Mouse (Mus musculus) layer of hippocampus, postnatal 36 days (tissue): ENCODE measurements at regions not wholly inside any gene's neighbourhood (a gene's known extent, or its start where the extent isn't known, plus 50 kb on each side); places are given as distances from the start of the nearest gene placed in this dataset.
A peak's percentile ranks its signal among the peaks of the same experiment; 100 is the strongest.
"Not testable (repeated sequence)": the region's sequence is repeated elsewhere in the genome, so short reads cannot be mapped to it uniquely, and the experiment has no call there.

Source experiments
- DNase-seq, 2 experiments: peaks; one replicate each; pipeline ENCODE4 v3.0.0; 2022

DNA sequence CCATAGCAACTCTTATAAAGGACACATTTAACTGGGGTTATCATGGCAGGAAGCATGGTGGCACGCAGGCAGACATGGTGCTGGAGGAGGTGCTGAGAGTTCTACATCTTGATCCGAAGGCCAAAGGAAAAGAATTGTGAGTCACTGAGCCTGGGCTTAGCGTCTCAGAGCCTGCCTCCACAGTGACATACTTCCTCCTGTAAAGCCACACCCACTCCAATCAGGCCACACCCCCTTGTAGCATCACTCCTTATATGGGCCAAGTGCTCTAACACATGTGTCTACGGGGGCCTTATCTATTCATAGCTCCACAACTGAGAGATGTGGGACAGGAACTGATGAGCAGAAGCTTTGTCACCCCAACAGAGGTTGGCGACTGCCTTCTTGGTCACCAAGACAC lies 191.1 kb upstream of the Serp2 start:
- no peak for DNase-seq

DNA sequence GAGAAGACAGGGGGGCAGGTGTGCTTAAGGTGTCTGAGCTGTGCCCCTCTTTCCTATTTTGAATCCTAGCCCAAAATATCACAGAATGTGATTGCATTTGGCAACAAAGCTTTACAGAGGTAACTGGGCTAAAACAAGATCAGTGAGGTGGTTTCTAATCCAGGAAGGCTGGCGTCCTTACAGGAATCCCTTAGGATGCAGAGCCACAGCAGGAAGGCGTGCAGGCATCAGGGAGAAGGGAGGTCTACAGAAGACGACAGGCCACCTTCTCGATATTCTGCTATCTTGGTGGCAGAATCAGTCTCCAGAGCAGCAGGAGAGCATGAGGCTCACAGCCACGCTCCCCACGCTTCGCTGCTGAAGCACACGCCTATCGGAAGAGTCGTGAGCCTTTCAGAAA lies 189.6 kb upstream of the Serp2 start:
- DNase-seq: no peak

DNA sequence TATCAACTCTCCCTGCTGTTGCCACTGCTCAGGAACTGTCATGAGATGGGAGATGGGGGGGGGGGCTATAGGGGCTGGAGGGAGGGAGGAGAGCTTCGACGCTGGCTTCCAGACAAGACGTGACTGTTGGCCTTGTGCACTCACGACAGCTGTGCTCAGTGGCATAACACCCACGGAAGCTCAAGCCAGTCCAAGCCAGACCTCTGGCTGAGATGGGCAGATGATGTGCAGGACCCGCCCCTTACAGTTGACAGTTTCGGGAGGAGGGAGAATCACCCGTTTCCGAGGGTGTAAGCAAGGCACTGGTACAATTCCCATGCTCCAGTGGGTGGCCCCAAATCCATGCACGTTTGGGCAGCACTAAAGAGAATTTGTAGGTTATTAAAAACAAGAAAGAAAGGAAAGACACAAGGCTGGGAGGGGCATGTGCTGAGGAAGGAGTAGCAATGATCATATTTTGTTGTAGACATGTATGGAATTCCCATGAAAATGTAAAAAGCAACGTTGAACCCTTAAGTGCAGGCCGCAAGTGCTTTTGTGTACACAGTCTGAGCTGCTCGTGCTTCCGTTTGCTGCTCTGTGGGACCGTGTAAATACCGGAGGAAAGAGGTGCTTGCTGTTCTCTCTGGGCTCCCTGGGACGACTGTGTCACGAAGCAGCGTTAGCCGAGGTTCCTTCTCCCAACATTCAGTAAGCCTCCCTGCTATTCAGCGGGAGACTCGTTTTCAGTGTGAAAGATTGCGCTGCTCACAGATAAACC lies 188.2 kb upstream of the Serp2 start:
- no peak for DNase-seq

DNA sequence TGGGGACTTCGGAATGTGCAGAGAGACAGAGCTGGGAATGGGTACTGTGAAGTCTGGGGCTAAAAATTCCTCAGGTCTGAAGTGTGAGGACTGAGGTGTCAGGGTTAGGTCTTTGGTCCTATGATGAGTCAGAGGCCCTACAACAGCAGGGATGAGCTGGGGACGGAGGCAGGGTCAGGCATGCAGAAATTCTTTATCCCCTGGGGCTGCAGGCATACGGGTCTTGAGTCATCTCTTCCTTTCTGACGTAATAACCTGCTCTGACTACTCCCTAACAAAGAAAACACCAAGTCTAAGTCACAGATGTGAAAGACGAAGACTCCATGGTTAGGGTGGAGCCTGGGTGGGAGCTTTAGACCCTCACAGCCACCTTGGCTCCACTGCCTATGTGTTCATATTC lies 185.6 kb upstream of the Serp2 start:
- DNase-seq: no peak

DNA sequence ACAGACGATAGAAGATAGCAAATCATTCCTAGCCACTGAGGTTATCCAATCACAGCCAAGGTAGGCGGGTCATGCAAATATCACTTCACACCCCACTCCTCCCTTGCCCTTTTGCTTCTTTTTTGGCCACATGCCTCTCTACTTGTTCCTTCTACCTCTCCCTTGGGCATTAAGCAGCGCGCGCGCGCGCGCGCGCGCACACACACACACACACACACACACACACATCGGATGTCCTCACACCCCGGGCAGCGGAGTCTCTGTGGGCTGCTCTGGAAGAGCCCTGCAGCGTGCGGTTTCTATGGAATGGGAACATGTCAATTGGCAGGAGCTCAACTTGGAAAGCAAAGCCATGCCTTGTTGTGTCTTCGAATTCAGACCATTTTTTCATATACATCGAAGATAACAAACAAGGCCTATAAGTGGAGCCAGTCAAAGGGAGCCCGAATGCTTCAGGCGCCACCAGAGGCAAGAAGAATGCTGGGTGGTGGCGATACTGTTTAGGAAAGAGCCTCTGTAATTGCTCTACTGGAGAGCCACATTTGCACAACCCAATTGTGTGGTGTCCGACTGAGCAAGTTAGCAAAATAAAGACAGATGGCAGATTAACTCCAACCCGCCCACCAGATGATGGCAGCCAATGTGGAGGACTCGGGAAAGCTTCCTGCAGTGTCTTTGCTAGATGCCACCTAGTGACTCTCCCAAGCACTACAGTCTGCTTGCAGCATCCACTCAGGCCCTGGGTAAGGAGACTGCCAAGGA lies 183.3 kb upstream of the Serp2 start:
- DNase-seq: peak; percentile 81 to 85

DNA sequence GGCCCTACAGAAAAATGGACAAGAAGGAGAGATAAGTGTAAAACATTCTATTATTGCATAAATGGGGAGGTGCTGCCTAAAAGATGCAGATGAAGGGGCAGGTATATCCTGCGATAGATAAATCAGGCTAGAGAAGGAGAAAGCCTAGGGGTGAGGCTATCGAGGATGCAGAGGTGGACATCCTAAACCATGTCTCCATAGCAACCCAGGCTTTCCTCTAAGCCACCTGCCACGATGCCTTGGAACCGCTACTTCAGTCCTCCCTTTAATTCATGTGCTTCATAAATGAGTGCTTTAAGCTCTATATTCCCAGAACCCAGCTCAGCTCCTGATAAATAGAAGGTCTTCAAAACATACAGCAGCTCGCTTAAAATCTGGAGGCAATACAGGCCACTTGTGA lies 179.3 kb upstream of the Serp2 start:
- no peak for DNase-seq

DNA sequence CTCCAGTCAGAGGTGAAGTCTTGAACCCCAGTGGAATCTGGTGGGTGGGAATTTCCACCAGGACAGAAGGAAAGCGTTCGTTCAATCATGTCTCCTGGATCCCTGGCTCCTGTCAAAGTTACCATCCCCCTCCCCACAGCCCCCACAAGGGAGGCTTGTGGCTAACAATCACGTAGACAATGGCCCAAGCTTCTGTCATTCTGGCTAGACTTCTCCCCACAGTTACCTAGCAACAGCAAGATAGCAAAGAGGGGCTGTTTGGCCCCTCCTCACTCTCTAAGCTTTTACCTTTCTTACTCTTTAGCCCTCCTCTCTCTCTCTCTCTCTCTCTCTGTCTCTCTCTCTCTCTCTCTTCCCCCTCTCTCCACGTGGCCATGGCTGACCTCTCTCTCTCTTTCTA lies 178.4 kb upstream of the Serp2 start:
- no peak for DNase-seq

DNA sequence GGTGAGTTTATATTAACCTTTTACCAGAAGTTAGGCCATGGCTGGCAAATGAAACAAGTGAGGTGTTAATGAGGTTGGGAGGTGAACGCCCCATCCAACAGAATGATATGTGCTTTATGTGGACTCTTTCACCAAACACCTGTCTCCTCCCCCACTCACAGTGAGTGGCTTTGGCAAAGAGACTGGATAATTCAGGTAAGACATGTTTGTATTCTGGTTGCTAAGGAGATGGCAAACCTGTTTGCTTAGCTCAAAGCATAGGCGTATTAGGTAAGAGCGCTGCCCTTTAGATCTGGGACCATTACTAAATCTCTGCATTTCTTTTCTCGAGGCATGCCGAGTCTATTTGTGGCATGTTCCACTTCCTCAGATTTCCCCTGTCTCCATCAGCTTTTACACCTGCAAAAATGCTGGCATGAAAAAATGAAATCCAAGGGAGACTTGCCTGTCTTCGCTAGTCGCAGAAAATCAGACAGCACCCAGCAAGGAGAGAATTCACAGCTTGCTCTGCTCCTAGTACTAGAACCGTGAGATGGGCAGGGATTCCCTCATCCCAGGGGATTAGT lies 176.7 kb upstream of the Serp2 start:
- no peak for DNase-seq

DNA sequence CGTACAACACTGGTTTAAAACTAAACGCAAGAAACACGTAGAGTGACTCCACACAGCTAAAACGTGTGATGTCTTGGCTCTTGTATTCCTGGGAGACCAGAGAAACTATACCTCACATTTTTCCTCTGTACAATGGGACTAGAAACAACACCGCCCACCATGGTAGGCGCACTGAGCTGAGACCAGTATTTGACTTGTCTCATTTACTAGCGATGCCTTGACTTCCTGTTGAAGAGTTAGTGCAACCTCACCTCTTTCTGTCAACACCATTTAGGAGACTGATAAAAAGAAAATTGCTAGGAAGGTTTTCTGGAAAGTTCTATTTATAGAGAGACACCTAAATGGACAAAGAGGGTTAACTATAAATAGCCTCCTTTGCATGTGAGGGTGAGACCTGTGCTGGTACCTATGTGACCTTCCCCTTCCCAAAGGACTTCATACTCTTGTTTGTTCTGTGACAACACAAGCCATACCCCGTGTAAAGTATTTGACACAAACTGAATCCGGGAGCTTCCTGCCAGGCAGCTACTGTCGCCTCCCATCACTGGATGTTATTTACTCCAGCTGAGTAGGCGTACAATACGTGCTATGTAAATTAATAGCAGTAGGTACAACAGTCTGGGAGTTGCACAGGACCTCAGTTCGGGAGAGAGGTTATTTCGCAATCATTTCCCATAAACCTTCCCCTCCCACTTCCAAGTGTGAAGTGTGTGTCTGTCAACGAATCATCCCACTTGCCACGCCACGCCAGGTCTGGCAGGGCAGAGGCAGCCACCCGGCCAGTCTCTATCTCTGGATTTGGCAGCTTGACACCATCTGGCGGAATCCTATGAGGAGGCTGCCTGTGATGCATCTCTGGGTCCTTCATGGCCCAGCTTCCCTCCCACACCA lies 174.7 kb upstream of the Serp2 start:
- DNase-seq: peak in 1 of 2 experiments; percentile 24

DNA sequence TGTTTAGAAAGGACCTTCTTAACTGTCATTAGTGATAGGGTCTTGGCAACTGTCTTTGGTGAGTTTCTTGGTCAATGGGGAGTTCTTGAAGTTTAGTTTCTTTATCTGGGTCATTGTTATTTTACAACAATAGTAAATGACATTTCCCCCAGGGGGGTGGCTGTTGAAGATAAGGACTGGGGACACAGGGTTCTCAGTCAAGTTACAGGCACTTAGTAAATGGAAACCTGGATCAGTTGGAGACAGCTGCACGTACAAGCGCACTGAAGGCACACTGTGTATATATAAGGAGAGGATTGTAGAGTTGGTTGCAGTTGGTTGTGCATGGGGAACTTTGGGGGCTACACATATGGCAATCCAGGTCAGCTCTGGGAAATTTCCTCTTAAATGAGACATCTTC lies 169.2 kb upstream of the Serp2 start:
- DNase-seq: no peak

DNA sequence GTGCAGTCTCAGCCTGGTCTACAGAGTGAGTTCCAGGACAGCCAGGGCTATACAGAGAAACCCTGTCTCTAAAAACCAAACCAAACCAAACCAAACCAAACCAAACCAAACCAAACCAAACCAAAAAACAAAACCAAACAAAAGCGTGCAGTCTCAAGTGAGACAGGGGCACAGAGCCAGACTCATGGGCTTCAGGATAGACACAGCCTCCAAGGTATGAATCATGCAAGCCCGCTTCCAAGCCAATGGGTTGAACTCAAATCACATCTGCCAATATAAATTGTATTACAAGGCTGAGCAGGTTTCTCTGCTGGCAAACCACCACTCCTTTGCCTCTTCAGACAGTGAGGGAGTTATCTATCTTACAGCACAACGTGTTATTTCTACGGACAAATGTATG lies 168.5 kb upstream of the Serp2 start:
- not testable (repeated sequence) for DNase-seq

DNA sequence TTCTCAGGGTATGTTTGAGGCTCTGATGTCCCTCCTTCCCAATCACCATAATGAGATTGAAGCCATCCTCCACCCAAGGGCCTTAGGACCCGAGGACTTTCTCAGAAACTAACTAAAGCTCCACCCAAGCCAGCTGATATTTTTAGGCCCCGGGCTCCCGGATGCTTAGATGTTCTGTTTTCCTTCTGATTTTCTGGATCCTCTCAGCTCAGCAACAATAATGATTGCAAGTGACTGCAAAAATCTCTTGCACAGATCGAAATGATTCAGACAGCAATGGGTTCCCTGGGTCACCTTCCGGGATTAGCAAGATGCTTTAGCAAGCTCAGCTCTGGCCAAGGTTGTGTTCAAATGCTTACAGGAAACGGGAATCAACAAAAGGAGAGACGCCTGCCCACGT lies 168.1 kb upstream of the Serp2 start:
- DNase-seq: no peak

DNA sequence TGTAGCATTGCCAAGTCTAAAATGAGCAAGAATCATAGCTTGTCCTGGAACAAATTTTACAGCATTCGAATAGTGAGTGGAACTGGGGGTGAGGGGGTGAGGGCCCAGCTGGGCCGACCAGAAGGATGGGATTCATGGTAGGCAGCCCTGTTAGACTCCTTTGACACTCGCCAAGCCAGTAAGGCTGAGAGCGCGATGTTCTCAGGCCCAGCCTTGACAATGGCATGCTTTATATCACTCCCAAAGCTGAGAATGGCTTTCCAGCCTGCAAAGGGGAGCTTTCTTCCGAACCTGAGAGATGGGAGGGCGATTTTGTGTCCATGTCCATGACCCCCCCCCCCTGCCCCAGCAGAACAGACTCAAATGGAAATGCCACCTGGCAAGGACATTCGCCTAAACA lies 167.7 kb upstream of the Serp2 start:
- DNase-seq: peak in 1 of 2 experiments; percentile 35

DNA sequence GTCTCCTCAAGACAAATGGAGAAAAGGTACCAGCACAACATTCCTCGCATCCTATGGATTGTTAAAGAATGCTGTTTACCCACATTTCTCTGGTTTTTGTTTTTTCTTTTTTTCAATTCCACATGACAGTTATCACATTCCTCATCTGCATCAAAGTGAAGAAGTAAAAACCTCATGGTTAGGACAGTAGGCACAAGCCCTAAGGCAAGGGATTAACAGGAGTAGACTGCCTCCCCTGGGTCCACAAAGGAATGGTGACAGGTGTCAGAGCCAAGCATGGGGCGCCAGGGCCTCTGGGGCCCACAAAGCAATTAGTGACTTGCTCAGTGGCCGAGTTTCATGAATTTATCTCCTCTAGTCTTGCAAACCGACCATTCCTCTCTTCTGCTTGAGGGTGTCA lies 166.9 kb upstream of the Serp2 start:
- DNase-seq: no peak

DNA sequence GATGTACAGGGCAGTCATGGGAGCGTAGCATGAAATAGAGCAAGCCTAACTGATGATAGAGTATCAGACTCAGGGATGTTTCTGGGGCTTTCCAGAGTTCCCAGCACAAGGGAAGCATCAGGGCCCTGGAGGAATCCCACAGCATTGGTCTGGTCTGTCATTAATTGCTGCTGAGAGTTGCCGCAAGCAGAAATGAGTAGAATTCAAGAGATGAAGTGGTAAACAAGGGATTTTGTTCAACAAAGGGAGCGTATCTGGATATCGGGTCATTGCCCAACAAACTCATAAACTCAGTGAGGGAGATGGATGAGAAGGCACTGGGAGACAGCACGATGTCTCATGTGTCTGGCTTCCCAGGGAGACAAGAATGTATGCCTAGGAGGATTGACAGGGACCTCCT lies 165.6 kb upstream of the Serp2 start:
- no peak for DNase-seq

DNA sequence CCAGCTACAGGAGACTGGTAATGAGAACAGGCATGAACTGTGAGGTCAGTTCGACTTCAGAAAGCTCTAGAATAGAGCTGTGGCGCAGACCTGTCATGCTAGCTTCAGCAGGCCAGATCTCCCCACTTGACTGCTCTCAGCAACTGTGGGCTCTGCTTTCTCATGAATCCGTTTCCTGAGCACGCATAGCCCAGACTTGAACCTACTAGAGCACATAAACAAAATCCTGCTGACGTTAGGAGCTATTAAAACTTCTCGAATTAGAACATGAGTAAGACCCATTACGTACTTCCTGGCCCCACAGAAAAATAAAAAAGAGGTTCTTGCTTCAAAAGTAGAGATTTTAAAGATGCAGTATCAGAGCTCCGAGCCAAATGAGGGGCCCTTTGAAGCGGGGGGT lies 165.1 kb upstream of the Serp2 start:
- DNase-seq: no peak

DNA sequence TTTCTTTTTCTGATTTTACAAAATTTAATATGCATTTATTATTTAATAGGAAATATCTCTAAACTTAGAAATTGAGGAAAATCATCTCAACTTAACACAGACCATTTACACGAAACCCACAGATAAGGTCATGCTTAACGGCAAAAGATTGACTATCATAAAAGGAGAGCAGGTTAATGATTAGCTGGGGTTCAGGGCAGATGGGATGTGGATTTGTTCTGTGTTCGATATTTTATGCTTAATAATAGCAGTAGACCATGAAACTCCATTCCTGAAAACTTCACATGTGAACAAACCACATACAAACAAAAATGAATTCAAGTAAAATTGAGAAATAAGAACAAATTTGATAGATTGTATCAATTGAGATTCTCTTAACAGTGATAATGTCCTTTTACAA lies 160.4 kb upstream of the Serp2 start:
- no peak for DNase-seq

DNA sequence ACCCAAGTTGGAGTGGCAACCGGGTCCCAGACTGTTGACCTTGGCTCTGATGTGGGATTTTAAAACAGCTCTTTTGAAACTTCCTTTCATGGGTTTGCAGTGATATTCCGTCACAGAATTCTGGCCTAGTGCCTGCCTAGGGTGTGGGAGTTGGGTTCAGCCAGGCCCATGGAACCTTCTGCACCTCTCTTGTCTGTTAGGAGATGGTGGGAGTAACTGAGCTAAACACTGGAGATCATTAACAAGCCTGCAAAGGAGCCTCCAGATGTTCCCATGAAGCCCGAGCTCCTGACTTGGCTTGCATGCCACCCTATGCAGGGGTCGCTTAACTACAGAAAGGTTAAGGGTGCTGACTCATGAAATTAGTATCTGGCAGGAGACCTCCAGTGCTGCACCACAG lies 158.0 kb upstream of the Serp2 start:
- DNase-seq: no peak

DNA sequence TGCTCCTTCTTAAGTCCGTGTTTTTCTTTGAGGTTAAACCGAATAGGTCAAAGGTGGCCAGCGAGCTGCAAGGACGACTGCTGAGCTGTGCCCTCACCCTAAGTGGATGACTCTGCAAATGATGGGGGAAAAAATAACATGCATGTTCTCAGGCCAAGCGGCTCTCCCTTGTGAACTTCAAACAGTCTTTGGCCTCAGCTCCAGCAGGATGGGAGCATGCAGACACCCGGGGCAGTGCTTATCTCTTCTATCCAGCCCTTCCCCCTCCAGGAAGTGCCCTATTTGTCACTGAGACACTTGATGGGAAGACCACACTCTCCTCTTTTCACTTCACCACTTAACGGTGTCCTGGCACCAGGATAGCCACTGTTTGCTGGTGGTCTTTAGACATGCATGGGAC lies 157.3 kb upstream of the Serp2 start:
- no peak for DNase-seq

DNA sequence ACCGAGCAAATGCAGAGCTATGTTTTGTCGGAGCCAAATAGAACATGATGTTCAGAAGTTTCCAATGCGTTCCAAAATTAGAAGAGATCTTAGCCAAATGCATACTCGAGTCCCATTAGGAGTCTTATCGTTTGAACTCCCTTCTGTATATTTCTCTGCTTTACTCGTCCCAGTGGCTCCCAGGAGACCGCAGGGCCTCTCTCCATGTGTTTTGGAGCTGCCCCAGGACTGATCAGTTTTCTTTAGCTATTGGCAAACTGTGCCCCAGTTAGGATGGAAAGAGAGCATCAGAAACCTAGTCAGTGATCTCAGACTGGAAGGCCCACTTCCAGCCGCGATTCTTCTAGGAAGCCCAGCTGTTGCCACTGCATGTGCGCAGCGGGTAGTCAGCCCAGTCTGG lies 152.0 kb upstream of the Serp2 start:
- DNase-seq: no peak

DNA sequence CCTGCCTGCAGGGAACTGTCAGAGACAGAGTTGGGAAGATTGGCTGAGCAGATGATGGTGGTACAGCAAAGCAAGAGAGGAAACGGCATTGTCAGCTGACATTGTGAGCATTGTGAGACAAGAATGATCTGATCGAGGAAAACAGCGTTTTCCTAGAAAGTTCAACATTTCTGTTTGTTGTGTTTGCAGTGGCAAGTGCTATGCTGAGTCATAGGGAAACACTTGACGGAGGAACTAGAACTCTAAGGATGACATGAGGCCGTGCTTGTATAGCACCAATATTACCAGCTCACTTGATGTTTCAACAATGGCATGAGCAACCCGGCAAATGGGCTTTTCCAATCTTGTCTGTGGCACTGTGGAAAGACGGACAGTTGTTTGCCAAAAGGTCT lies 146.7 kb upstream of the Serp2 start:
- DNase-seq: no peak

DNA sequence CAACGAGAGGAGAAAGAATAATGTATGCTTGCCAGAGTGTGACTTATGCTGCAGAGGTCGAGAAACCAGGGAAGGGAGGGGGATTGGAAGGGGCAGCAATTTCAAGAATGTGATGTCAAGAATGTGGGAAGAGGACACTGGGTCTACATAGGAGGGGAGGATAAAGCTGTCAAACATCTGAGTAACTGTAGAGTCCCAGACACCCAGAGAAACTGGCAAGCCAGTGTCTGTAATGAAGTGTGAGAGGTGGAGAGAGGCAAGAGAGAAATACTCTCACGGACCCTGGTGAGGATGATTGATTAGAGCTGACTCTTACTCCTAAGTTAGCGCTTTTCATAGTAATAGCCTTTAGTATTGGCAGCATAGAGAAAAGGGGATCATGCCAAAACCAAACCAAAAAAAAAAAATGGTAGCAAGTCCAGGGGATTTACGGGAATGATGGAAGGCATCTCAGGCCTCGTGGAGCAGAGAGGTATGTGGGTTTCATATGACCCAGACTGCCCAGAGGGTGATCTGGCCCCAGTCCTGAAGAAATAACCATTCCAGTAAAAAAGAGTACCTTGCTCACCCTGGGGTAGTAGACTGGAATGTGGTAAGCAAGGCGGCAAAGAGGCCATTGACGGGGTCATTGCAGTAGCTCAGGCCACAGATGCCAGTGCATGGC lies 146.2 kb upstream of the Serp2 start:
- DNase-seq: no peak
